Mouse (Mus musculus) hindbrain, embryonic 11.5 days (tissue): ENCODE measurements around the gene Pank3. TPM values are rescaled to one million over a fixed set of nuclear protein-coding genes. Genes with fewer than 3 reads are reported as not detected.
A peak's percentile ranks its signal among the peaks of the same experiment; 100 is the strongest.

Experiments used
- microRNA counts: library from miRNA; unstranded; fragments of <30 nt; microRNA quantifications from one replicate; lab custom pipeline; 2015
- polyA plus RNA-seq: library from polyadenylated mRNA; unstranded; fragments of >200 nt; fragmentation: Nextera tagmentation; extraction: Ambion mirVana; gene quantifications from 2 replicates; pipeline ENCODE4 v1.2.1, GENCODE M21; 2014

Gene Pank3
- polyA plus RNA-seq, 1 experiment from 2014 or later = 27.7 TPM

MicroRNA genes within 50 kb of the gene (microRNA counts, 519-probe panel; counts per million panel counts)
- 6,370 counts per million, percentile 91 among the panel's probes with 10 or more counts for microRNA mmu-miR-103 (lab: Ali Mortazavi, UCI)

Other genes starting within 250 kb of the Pank3 start
- 4.5 and 4.6 TPM in 2 replicates for gene Fbll1, start 29.4 kb downstream of the Pank3 start, polyA plus RNA-seq
- 106 and 116 TPM in 2 replicates for gene Rars, start 65.0 kb downstream of the Pank3 start, polyA plus RNA-seq
- gene Wwc1, start 211.0 kb downstream of the Pank3 start, polyA plus RNA-seq = 7.0 and 8.5 TPM in 2 replicates